Mouse (Mus musculus): ENCODE data around the gene Hivep3. TPM values are rescaled to one million over a fixed set of nuclear protein-coding genes. Genes with fewer than 3 reads are reported as not detected.

Hivep3 gene
- total RNA-seq, 4 experiments from 2014 or later, result 7.4 to 11.0 (median 9.2) TPM

DNA sequence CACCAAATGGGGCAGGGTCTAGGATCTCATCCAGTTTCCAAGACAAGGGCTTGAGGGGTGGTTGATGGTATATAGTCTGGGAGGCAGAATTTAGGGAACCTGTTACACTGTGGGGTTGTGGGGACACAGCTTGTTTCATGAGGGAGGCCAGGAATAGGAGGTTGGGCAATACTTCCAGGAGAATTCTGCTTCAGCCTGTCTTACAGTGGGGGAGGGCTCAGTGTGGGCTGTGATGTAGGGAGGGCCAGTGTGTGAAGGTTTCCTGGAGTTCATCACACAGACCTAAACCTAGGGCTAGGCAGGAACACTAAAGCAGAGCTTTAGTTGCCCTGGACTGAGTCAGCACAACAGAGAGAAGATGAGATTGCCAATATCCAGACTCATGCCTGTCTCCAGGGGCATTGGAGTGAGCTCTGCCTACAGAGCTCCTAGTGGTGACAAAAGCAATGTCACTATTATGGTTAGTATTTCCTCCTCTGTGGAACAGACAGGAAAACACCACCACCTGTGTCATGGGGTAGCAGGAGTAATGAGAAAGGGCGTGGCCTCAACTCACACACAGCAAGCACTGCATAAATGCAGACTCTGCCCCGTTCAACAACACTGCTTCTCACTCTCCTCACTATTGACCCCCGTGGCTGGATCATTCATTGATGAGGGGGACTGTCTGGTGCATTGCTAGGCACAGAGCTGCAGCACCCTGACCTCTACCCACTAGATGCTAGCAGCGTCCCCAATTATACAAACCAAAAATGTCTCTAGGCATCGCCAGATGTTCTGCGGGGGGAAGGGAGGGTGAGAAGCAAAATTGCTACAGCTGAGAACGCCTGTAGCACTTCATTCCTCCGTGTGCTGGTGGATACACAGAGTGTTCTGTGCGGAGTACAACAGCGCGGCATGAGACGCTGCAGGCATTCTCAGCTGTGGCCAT is 213.9 kb downstream of the Hivep3 start:
- no peak for DNase-seq (ENCODE audit: low spot score)

DNA sequence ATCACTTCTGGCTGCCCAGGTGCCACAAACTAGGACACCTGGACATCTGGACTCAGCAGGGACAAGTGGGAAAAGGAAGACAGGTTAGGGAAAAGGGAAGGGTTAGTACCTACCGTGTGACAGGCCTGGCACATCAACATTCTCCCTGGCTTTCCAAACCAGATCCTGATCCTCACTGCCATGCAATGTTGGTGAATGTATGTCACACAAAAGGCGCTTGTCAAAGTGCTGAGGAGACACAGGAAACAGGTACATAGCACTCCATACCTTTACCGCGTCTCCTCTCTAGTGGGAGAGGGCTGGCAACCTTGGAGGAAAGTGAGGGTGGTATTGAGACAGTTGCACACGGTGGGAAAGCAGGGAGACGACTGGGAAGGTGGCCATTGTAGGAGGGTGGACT is 214.8 kb downstream of the Hivep3 start:
- DNase-seq (ENCODE audit: low spot score), result no peak

DNA sequence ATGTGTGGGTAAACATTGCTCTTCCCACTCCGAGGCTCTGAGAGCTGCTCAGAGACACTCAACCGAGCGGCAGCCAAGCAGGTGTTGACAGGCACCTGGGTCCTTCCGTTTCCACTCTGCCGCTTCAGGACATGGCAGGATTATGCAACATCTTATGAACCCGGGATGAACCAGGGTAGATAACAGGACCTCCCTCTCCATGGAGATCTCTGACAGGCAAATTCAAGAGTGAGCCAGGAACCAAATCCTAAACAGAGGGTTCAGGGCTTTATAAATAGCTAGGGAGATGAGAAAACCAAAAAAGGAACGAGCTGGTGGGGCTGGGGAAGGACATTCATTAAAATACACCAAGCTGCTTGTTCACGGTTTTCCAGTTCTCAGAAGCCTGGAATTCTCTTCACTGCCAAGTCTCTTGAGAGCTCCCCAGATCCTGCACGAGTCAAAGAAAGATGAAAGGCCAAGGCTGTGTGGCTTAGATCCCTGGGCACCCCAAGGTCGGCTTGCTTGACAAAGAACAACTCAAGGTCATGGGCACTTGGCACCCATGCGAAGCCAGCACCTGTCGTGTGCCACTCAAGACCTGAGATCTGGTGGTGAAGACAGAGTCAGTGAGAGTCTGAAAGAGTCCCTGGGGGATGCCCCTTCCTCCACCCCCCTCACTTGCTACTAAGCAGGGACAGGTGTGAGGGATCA is 215.5 kb downstream of the Hivep3 start:
- no peak for DNase-seq (ENCODE audit: low spot score)

DNA sequence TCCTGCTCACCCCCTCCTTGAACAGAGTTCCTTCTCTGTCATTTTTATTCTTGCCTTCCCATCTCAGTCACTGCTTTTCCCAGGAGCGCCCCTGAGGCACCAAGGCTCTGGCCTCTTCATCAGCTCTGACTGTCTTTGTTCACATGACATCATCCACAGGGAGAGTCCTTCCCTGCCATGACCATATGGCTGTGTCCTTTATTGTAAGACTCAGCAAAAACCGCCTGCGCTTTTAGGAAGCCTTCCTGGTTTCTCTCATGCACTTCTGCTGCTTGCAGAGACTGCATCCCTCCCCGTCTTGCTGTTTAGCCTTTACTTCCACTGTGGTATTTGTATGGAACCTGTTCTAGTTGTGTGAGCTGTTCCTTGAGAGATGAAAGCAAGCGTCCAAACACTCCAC is 216.6 kb downstream of the Hivep3 start:
- DNase-seq (ENCODE audit: low spot score), result no peak

DNA sequence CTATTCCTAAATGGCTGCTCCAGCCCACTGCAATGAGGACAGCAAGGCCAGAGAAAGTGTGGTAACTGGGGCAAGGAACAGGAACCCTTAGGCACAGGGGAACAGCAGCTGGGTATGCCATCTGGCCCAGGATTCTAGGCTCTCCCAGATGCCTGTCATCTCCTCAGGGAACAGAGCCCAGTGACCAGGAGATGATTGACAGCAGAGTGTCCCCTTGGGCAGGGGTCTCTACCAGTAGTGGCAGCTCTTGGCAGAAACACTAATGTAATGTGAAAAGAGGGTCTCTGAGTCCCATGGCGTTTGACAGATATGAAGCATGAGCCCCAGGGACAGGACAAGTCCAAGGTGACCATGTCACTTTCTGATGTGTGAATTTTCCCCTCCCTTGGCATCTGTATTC is 217.5 kb downstream of the Hivep3 start:
- no peak for DNase-seq (ENCODE audit: low spot score)

DNA sequence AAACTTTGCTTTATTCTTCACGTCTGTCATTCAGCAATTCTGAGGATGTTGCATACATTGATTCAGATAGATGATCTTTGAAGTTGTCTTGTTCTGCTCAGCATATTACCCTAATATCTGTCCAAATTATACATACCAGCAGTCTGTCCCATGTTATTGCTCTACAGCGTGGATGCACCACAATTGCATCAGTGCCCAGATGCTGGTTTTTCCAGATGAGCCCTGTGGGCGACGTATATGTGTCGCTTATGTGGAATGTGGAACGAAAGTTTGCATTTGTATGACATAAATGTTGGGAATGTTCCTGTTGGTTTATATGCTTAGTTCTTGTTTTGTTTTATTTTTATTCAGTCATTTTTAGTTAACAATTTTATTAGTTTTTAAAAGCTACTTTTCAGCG is 221.4 kb downstream of the Hivep3 start:
- no peak for DNase-seq (ENCODE audit: low spot score)

DNA sequence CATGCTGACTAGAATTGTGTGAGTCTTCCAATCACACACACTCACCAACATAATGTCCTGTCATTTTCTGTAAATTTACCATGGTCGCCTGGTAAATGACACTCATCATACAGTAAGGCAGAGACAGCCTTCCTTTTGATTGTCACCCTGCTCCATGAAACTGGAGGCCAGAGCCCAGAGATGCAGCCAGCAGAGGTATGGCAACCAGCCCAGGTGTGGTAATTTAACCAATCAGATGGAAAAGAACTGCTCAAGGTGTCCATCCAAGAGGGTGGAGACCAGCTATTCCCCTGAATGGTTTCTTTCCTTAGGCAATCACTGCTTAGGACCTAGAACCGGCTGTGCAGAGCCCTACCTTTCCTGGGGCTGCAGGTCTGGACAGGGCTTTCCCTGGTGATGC is 224.4 kb downstream of the Hivep3 start:
- DNase-seq (ENCODE audit: low spot score), result no peak

DNA sequence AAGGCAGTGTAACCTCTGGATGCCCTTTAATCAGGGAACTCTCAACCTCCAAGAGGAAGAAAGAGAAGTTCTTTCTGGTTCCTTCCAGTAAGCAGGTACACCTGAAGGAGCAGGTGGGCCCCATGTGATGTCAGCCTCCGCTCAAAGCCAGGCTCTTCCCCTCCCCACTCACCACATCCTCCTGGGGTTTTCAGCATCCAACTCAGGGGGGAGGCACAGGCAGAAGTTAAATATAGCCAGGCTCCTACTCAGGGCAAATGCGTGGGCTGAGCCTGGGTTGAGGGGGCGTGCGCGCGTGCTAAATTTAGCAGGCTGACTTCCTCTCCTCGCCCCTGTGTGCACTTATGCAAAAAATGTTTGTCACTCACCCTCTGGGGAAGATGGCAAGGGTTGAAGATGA is 225.7 kb downstream of the Hivep3 start:
- no peak for DNase-seq (ENCODE audit: low spot score)

DNA sequence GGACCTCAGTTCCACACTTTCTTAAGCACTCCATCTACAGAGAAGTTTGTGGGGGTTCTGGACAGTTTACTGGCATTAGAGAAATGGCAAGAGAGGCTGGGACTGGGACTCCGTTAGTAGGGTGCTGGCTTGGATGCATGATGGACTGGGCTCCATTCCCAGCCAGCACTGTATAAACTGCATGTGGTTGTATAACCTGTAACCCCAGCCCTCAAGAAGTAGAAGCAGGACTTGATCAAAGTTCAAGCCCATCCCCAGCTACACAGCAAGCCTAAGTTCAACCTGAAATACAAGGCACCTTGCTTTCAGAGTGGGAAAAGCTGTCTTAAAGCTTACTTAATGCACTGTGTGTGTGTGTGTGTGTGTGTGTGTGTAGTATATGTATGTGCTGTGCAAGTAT is 226.3 kb downstream of the Hivep3 start:
- no peak for DNase-seq (ENCODE audit: low spot score)

DNA sequence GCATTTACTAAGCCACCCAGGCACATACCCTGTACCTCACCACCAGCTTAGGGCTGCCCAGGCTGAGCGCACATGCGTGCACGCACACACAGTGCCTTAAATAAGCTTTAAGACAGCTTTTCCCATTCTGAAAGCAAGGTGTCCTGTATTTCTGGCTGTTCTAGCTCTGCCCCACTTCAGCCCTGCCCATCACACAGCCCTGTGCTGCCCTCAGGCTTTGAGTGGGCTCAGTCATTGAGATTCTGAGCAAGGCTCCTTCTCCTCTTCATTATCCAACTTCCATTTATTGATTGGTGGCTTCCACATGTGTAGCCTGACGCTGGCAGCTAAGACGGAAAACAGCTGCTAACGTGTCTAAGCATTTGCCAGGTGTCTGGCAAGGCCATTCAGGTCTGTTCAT is 226.9 kb downstream of the Hivep3 start:
- no peak for DNase-seq (ENCODE audit: low spot score)

DNA sequence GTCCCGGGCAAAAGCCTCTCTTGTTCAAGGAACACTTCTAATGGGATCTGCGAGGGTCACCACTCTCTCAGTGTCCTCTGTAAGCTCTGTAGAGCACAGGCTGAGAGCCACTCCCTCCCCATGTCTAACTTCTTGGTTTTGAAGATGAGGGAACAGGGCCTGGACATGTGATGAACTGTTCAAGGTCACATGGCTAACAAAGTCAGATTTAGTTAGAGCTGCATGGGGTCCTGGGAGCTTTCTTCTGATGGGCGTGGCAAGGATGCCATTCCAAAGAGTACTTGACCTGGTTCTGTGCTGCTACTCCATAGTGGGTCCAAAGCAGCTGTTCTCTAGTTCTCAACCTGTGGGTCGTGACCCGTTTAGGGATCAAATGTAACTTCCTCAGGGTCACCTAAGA is 227.6 kb downstream of the Hivep3 start:
- no peak for DNase-seq (ENCODE audit: low spot score)

DNA sequence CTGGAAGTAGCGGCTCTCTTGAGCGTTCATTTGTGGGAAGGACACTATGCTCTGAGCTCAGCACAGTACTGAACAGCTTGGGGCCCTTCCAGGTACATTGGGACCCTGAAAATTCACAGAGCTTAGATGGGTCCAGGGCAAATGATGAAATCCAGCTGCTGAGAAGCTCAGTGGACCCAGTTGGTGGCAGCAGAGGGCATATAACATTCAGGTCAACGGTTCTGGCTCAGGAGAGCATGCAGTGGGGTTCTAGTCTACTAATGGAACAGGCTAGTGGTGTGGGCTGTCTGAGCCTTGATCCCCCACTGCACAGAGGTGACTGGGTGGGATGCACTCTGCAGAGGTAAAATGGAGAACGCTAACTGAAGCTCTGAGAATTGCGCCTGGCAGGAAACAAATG is 228.5 kb downstream of the Hivep3 start:
- DNase-seq (ENCODE audit: low spot score), result no peak

DNA sequence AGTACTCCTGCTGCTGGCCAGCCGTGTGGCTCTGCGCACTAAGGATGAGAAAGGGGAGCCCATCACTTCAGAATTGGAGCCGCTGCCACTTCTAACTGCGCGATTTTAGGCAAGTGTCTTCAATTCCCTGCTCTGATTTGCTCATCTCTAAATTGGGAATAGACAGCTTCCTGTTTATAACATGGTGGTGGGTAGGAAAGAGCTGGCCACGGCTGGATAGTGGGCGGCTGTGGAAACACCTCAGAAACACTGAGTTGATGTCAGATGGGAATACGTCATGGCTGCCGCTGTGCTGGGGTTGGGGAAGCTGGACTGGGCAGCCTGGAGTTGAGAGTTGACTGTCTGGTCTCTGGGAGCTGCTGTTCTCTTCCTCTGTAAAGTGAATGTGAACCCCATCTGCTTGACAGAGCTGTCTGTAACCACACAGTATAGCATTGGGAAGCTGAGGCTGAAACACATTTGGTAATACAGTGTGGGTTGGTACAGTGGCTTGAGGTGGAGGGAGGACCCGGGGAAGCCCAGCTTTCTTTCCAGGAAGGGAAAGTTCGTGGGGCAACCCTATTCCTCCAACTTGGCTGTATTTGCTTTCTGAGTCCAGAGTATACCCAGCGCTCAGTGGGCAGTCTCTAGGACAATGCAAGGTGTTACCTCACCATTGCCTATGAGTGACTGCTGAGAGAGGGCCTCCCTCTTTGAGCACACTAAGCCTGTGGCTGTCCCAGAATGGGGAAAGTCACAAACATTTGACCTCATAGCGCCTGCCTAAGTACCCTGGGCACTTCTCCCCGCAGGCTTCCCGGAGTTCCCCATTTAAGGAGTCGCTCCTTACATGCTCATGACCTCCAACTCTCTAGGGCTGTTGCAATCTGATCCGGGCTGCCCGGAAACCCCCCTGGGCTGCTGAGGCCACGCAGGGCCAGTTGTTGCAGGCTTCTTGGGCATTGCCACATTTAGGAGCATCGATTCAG is 232.8 kb downstream of the Hivep3 start:
- DNase-seq (ENCODE audit: low spot score), result no peak

DNA sequence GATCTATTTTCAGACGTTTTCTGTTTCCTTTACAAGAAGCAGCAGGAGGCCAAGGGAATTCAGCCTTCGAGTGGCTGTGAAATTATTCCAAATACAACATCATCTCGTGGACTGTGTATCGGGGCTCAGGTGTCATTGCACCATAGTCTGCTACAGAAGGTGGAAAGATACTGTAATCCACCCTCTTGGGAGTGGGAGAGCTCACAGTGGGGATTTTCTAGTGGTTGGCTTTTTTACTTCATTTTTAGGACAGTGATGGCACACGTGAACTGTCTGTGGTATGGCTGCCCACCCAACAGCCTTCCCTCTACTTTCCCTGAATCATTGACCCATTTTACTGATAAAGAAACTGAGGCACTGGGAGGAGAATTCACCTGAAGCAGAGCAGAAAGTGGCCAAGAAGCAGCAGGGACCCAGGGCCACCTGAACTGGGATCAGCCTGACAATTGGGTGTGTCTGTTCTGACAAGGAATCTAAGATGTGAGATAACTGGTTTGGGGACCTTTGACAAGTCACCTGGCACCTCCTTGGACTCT is 233.6 kb downstream of the Hivep3 start:
- no peak for DNase-seq (ENCODE audit: low spot score)

DNA sequence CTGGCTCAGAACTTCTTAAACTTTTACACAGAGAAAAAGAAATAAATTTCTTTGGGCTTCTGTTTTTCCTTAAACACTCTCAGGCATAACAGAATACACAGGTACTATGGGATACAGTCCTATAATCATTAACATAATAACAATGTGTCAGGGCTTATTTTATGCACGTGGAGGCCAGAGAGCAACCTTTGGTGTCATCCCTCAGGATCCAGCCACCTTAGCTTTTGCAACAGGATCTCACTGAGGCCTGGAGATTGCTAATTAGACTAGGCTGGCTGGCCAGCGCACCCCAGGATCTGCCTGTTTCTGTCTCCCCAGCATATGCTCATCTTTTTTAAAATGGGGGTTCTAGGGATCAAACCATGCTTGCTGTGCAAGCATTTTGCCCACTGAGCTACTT is 234.1 kb downstream of the Hivep3 start:
- no peak for DNase-seq (ENCODE audit: low spot score)

DNA sequence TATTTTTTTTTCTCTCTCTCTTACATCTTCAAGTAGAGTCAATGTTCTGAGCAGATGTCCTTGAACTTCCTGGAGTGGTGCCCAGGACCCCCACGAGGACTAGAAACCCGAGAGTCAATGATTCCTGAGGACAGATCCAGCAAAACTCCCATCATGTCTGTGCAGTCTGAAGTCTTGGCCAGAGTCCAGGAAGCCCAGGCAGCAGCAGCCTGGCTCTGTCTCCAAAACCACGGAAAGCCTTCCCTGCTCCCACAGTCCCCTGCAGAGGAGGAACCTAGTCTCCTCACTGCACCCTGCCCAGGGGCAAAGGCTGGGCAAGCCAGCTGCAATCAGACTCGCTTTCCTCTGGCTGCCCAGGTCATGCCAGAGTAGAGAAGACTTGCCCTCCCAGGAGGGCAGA is 234.5 kb downstream of the Hivep3 start:
- no peak for DNase-seq (ENCODE audit: low spot score)

DNA sequence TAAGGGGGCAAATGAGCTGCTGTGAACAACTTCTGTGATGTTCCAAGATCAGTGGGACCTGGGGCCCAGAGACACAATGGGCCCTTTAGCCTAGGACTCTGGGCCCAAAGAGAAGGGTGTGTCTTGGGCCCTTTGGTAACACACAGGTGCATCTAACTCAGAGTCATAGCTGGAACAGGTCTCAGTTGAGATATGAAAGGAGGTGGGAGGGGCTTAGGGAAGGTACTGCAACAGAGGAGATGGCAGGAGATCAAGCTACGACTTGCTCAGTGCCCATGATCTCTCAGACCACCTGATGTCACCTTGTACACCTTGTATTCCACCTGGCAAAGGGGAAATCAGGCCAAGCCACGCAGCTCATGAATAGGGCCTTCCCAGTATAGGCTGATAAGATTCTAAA is 235.3 kb downstream of the Hivep3 start:
- DNase-seq (ENCODE audit: low spot score), result no peak

DNA sequence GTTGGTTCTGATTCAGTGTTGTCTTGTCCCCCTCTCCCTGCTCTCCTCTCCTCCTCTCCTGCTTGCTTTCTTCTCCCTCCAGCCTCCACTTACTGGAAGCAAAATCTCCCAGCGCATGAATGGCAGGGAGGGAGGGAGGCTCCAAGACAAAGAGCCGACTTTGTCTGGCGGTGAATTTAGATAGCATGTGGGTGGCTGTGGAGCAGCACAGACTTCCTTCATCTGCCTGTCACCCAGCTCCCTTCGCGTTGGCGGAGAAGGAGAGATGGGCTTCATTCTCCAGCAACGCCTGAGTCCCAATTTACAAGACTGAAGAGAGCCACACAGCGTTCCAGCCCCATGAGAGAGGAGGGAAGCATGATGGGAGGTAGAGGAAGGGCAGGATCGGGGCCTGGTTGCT is 236.6 kb downstream of the Hivep3 start:
- no peak for DNase-seq (ENCODE audit: low spot score)

DNA sequence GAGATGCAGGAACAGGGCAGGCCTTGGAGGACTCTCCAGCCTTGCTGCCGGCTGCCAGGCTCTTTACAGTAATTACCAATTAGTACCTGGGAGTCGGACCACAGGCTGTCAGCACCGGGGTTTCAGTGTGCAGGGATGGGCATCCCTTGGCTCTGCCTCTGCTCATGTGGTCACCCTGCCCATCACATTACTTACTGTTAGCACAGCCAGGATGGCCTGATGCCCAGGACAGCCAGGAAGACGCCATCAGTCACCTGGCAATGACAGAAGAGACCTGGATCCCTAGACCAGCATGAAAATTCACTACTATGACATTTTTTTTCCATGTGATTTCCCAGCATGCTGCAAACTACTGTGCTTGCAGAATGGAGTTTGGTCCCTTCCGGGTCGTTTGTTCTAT is 238.8 kb downstream of the Hivep3 start:
- DNase-seq (ENCODE audit: low spot score), result no peak

DNA sequence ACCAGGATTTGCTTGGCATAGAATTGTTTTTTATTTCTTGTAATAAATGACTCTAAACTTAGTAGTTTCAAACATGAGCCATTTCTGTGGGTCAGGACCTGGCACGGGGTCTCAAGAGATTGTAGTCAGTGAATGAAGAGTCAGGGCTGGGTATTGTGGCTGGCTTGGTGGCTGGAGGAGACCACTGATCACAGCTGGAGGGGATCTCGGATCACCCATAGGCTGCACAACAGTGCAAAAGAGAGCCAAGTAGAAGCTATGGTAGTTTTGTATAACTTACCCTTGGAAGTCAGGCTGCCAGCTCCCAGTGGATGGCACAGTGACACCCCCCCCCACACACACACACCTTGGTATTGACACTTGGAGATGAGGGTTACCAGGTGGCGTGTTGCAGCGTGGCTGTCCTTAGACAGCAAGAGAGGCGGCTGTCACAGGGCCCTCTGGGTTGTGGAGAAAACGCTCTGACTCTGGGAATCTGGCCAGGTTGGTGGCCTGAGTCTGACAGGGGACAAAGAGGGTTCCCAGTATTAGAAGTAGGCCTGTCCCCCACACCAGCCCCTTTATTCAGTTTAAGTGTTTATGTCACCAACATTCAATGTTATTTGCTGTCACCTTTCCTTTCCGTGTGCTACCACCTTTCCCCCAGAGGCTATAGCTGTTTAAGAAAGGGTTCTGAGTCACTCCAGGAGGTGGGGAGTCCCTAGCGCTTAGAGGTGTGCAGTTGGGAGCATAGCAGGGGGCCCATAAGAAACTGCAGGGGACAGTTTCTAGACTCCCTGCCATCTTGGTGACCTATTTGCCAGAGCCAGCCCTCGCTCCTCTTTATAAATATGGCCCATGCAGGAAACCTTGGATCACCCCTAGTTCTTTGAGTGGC is 240.4 kb downstream of the Hivep3 start:
- no peak for DNase-seq (ENCODE audit: low spot score)

DNA sequence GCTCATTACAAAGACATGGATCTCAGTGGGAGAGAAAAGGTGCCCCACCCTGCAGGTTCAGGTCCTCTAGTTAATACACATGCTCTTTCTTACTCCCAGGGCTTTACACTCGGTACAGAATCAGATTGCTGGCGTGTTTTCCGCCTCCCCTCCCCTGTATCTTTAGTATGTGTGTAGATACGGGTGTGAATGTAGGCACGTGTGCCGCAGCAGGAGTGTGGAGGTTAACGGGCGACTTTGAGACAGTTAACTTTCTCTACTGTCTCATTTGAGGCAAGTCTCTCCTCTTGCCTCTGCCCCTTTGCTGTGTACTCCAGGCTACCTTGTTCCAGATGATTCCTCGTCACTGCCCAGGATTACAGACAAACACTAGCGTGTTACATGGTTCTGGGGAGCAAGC is 241.7 kb downstream of the Hivep3 start:
- no peak for DNase-seq (ENCODE audit: low spot score)
